Mouse (Mus musculus): Measurements from ENCODE around the gene Arhgef11. TPM values are rescaled to one million over a fixed set of nuclear protein-coding genes. Genes with fewer than 3 reads are reported as not detected.
"Not testable (repeated sequence)": the region's sequence is repeated elsewhere in the genome, so short reads cannot be mapped to it uniquely, and the experiment has no call there.

Gene Arhgef11
- 17.5 and 18.6 TPM in 2 replicates for polyA plus RNA-seq (2014; fragmentation: Nextera tagmentation; extraction: Ambion mirVana)

DNA sequence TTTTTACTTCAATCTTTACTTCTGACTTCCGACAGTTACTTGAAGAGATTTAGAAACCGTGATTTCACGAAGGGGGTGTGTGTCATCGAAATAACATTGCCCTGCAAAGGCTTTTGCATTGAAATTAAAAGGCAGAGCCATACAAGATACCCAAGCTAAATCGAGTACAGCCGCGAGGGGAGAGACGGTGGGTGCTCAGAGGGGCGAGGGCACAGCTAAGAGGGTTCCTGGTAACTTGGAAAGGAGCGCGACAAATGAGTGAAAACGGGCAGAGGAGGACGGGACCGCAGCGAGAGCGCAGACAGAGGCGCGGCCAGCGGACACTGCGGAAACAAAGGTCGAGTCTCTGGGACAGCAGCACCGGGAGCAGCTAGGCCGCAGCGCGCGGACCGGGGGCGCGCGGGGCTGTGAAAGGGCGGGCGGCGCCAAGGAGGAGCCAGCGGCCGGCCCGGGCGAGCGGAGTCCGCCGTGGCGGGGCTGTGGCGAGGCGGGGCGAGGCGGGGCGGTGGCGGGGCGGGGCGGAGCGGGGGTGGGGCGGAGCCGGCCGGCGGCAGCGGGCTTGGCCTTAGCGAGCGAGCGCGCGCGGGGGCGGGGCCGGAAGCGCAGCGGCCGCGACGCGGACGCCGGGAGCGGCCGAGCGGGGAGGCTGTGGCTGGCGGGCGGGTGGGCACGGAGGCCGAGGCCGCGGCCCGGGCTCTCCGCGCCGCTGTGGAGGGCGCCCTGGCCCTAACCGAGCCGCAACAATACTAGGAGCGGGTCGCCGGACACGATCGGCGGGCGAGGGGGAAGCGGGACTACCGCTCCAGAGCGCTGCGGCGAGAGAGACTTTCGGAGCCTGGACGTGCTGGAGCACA is at the start of gene Arhgef11:
Gene Arhgef11 (plus strand): TSS at position 603 of the 854 bp plus-strand sequence.
- H3K4me1 ChIP-seq (ENCODE audit: control insufficient read depth, insufficient read depth, low read length): peaks cover 21% of the 10 kb centered on the region
- H3K9ac ChIP-seq (replicated peaks; ENCODE audit: low read depth, low read length): peak within 1 kb of the TSS; percentile 85
- WGBS: under 1% methylated on average over 78 of the region's 101 CpGs
- H3K9me3 ChIP-seq (ENCODE audit: control insufficient read depth, low read depth, low read length): no peaks in the 10 kb centered on the region
- no peaks in the 10 kb centered on the region for H3K36me3 ChIP-seq (ENCODE audit: control insufficient read depth, insufficient read depth, low read length)
- H3K4me2 ChIP-seq (replicated peaks; ENCODE audit: low read depth, low read length): peak within 1 kb of the TSS; percentile 94
- H3K27ac ChIP-seq (ENCODE audit: low read length): peak within 1 kb of the TSS; percentile 86
- ATAC-seq (ENCODE audit: insufficient number of reproducible peaks, insufficient read depth, low FRiP score, low read depth): peak; percentile 92
- no peaks in the 10 kb centered on the region for H3K27me3 ChIP-seq (ENCODE audit: control insufficient read depth, insufficient read depth, low read length)
- H3K4me3 ChIP-seq (ENCODE audit: low read depth, low read length): peak within 1 kb of the TSS; percentile 72

DNA sequence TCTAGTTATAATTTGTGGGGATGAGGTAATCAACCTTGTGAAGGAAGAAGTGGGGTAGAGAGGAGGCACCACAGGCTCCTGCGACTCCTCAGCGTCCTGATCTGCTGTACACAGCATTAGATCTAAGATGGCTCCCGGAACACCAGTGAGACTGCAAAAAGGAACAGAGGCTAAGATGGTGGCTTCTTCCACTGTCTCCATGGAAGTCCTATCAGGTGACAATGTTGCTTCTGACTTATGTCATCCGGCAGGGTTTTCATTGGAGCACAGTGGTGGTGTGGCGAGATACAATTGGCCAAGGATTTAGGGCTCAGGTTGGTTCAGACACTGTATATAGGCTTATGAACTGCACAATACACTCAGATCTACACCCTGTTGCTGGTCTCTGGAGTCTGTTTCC is 48.7 kb upstream of the Arhgef11 start:
- Histone ChIP-seq H3K4me2 (replicated peaks; ENCODE audit: low read depth, low read length) (no peak overlapping the region), H3K9me3 (ENCODE audit: control insufficient read depth, low read depth, low read length) (no peaks in the 10 kb centered on the region), H3K9ac (replicated peaks; ENCODE audit: low read depth, low read length) (no peak overlapping the region), H3K36me3 (ENCODE audit: control insufficient read depth, insufficient read depth, low read length) (no peaks in the 10 kb centered on the region), H3K4me3 (ENCODE audit: low read depth, low read length) (no peak overlapping the region), H3K27me3 (ENCODE audit: control insufficient read depth, insufficient read depth, low read length) (no peaks in the 10 kb centered on the region), H3K4me1 (ENCODE audit: control insufficient read depth, insufficient read depth, low read length) (0 out of 2 replicates have a peak, but pooled peaks cover 2% of the 10 kb centered on the region), H3K27ac (ENCODE audit: low read length) (no peak overlapping the region)
- 91% methylated on average over 5 of the region's 5 CpGs for WGBS
- no peak for ATAC-seq (ENCODE audit: insufficient number of reproducible peaks, insufficient read depth, low FRiP score, low read depth)

DNA sequence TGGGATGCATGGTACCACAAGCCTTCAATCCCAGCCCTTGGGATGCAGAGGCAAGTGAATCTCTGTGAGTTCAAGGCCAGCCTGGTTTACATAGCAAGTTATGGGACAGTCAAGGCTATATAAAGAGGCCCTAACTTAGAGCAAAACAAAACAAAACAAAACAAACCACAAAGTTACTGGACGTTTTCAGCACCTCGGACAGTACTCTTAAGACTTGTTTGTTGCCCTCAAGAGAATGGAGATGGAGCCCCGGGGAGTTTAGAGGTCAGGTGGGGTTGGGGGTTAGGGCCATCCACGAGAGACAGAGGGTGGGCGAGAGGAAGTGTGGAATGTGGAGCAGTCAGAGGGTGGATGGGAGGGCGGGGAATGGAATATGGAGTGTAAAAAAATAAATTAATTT is 41.6 kb upstream of the Arhgef11 start:
- WGBS: 26% methylated on average over 6 of the region's 6 CpGs
- Histone ChIP-seq H3K9me3 (ENCODE audit: control insufficient read depth, low read depth, low read length) (no peaks in the 10 kb centered on the region), H3K36me3 (ENCODE audit: control insufficient read depth, insufficient read depth, low read length) (no peaks in the 10 kb centered on the region), H3K4me3 (ENCODE audit: low read depth, low read length) (no peak overlapping the region), H3K27me3 (ENCODE audit: control insufficient read depth, insufficient read depth, low read length) (no peaks in the 10 kb centered on the region), H3K4me1 (ENCODE audit: control insufficient read depth, insufficient read depth, low read length) (no peaks in the 10 kb centered on the region), H3K27ac (ENCODE audit: low read length) (no peak overlapping the region), H3K4me2 (replicated peaks; ENCODE audit: low read depth, low read length) (no peak overlapping the region), H3K9ac (replicated peaks; ENCODE audit: low read depth, low read length) (no peak overlapping the region)
- ATAC-seq (ENCODE audit: insufficient number of reproducible peaks, insufficient read depth, low FRiP score, low read depth): no peak

DNA sequence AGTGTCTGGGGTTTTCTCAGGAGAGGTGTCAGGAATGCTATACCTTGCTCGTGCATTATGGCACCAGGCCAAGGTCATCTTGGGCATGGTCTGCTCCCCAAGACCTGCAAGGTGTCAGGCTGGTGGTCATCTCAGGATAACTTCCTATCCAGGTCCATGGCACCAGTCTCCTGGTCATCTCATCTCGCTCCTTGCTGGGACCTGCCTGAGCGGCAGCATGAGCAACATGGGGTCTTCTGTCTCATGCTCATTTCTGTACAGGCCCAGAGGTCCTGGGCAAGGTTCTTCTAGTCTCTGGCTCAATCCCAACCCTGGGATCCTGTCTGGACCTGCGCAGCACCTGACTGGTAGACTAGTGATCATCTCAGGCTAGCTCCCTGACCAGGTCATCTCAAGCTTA is 35.1 kb upstream of the Arhgef11 start:
- H3K9me3 ChIP-seq (ENCODE audit: control insufficient read depth, low read depth, low read length): 0 out of 2 replicates have a peak, but pooled peaks cover 3% of the 10 kb centered on the region
- H3K36me3 ChIP-seq (ENCODE audit: control insufficient read depth, insufficient read depth, low read length): no peaks in the 10 kb centered on the region
- H3K4me2 ChIP-seq (replicated peaks; ENCODE audit: low read depth, low read length): no peak overlapping the region
- no peaks in the 10 kb centered on the region for H3K27me3 ChIP-seq (ENCODE audit: control insufficient read depth, insufficient read depth, low read length)
- ATAC-seq (ENCODE audit: insufficient number of reproducible peaks, insufficient read depth, low FRiP score, low read depth): no peak
- H3K27ac ChIP-seq (ENCODE audit: low read length): no peak overlapping the region
- no peaks in the 10 kb centered on the region for H3K4me1 ChIP-seq (ENCODE audit: control insufficient read depth, insufficient read depth, low read length)
- H3K4me3 ChIP-seq (ENCODE audit: low read depth, low read length): no peak overlapping the region
- H3K9ac ChIP-seq (replicated peaks; ENCODE audit: low read depth, low read length): no peak overlapping the region
- WGBS: 92% methylated on average over 4 of the region's 4 CpGs

DNA sequence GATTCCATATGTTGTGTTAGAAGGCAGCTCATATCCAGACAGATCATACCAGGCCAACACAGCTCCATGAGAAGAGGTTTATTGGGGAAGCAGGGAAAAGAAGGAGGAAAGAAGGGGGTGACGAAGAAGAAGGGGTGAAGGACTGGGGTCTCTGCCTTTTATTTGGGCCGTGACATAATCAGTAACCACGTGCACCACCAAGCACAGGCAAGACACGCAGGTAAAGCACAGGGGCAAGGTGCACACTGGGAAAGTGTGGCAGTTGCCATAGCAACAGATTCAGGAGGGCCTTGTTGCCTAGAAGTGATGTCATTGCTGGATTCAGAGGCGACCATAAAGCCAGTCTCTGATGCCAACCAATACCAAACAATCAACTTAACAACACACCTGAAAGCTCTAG is 23.6 kb upstream of the Arhgef11 start:
- Histone ChIP-seq H3K4me3 (ENCODE audit: low read depth, low read length) (no peak overlapping the region), H3K27me3 (ENCODE audit: control insufficient read depth, insufficient read depth, low read length) (no peaks in the 10 kb centered on the region), H3K9ac (replicated peaks; ENCODE audit: low read depth, low read length) (no peak overlapping the region), H3K9me3 (ENCODE audit: control insufficient read depth, low read depth, low read length) (no peaks in the 10 kb centered on the region), H3K4me2 (replicated peaks; ENCODE audit: low read depth, low read length) (no peak overlapping the region), H3K36me3 (ENCODE audit: control insufficient read depth, insufficient read depth, low read length) (no peaks in the 10 kb centered on the region), H3K4me1 (ENCODE audit: control insufficient read depth, insufficient read depth, low read length) (no peaks in the 10 kb centered on the region), H3K27ac (ENCODE audit: low read length) (no peak overlapping the region)
- no peak for ATAC-seq (ENCODE audit: insufficient number of reproducible peaks, insufficient read depth, low FRiP score, low read depth)
- WGBS: 68% methylated on average over 5 of the region's 5 CpGs

DNA sequence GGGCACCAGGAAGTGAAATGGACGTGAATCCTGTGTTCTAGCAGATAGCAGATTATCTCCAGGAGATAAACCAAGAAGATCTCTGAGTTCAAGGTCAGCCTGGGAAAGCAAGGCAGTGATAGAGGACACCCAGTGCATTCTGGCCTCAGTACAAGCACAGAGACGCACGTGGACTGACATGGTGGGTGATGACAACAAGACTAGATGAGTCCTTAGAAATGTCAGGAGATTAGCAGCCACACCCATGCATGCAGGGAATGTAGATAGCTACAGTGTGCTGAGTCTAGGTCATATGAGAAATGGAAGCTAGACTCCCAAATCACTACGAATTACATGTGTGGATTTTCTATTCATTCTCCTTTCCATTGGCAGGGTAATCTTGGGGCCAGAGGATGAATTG is 22.0 kb upstream of the Arhgef11 start:
- not testable (repeated sequence) for H3K4me3 ChIP-seq (ENCODE audit: low read depth, low read length); ATAC-seq (ENCODE audit: insufficient number of reproducible peaks, insufficient read depth, low FRiP score, low read depth); H3K4me2 ChIP-seq (replicated peaks; ENCODE audit: low read depth, low read length); H3K27me3 ChIP-seq (ENCODE audit: control insufficient read depth, insufficient read depth, low read length); H3K4me1 ChIP-seq (ENCODE audit: control insufficient read depth, insufficient read depth, low read length); H3K9me3 ChIP-seq (ENCODE audit: control insufficient read depth, low read depth, low read length); H3K36me3 ChIP-seq (ENCODE audit: control insufficient read depth, insufficient read depth, low read length); H3K27ac ChIP-seq (ENCODE audit: low read length); H3K9ac ChIP-seq (replicated peaks; ENCODE audit: low read depth, low read length)
- WGBS: 73% methylated on average over 4 of the region's 4 CpGs

DNA sequence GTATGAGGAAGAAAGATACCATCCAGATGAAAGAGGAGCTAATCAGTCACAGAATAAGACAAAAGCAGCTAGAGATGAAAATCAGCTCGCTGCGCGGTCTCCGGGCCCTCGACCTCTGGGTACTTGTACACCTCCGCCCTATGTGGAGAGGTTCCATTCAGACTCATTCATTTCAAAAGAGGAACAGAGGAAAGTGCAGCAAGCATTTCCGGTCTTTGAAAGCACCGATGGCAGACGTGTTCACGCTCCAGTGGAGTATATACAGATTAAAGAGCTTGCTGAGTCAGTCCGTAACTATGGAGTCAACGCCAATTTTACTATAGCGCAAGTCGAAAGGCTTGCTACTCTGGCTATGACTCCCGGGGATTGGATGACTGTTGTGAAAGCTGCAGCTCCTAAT is 16.3 kb upstream of the Arhgef11 start:
- H3K4me2 ChIP-seq (replicated peaks; ENCODE audit: low read depth, low read length); H3K27me3 ChIP-seq (ENCODE audit: control insufficient read depth, insufficient read depth, low read length); H3K27ac ChIP-seq (ENCODE audit: low read length); H3K36me3 ChIP-seq (ENCODE audit: control insufficient read depth, insufficient read depth, low read length); H3K9ac ChIP-seq (replicated peaks; ENCODE audit: low read depth, low read length); H3K4me1 ChIP-seq (ENCODE audit: control insufficient read depth, insufficient read depth, low read length); ATAC-seq (ENCODE audit: insufficient number of reproducible peaks, insufficient read depth, low FRiP score, low read depth); H3K9me3 ChIP-seq (ENCODE audit: control insufficient read depth, low read depth, low read length); H3K4me3 ChIP-seq (ENCODE audit: low read depth, low read length): not testable (repeated sequence)
- WGBS: 98% methylated on average over 15 of the region's 15 CpGs

DNA sequence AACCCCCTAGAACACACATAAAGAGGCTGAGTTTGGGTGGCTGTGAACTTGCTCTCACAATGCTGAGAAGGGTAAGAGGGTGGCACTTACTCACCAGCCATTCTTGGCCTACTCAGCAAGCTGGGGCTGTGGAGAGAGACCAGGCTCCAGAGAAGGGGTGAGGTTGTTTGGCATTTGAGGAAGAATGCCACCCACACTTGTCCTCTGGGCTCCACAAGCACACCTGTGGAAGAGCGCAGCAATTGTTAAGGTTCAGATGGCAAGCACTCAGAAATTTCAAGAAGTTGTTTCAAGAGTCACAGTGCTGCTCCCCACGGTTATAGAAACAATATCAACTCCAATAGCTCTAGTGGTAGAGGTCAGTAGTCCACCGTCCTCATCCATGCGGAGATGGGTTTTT is 1.0 kb upstream of the Arhgef11 start:
- Histone ChIP-seq H3K4me2 (replicated peaks; ENCODE audit: low read depth, low read length) (peak overlapping the region; percentile 62; the same call in 1 of the 2 replicates), H3K27me3 (ENCODE audit: control insufficient read depth, insufficient read depth, low read length) (no peaks in the 10 kb centered on the region), H3K9ac (replicated peaks; ENCODE audit: low read depth, low read length) (no peak overlapping the region), H3K9me3 (ENCODE audit: control insufficient read depth, low read depth, low read length) (no peaks in the 10 kb centered on the region), H3K36me3 (ENCODE audit: control insufficient read depth, insufficient read depth, low read length) (no peaks in the 10 kb centered on the region), H3K4me1 (ENCODE audit: control insufficient read depth, insufficient read depth, low read length) (peaks cover 21% of the 10 kb centered on the region), H3K27ac (ENCODE audit: low read length) (no peak overlapping the region), H3K4me3 (ENCODE audit: low read depth, low read length) (0 out of 2 replicates have a peak overlapping the region, but pooled peaks have one; percentile 72)
- 51% methylated on average over 4 of the region's 4 CpGs for WGBS
- ATAC-seq (ENCODE audit: insufficient number of reproducible peaks, insufficient read depth, low FRiP score, low read depth): no peak

DNA sequence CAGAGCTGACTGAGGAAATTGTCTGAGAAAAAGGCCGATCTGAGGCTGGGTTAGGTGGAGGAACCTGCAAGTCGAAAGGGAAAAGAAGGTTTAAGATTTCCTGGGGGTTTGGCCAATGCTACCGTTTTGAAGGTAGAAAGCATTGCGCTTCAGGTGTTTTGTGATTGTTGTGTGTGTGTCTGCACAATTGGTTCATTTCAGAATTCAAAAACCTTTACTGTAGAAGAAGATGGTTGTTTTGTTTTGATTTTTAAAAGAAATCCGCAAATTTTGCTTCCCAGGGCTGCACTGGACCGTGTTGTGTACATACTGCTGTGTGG is 412 bp downstream of the Arhgef11 start:
- no peaks in the 10 kb centered on the region for H3K36me3 ChIP-seq (ENCODE audit: control insufficient read depth, insufficient read depth, low read length)
- H3K9ac ChIP-seq (replicated peaks; ENCODE audit: low read depth, low read length): peak overlapping the region; percentile 85
- ATAC-seq (ENCODE audit: insufficient number of reproducible peaks, insufficient read depth, low FRiP score, low read depth): no peak
- H3K4me1 ChIP-seq (ENCODE audit: control insufficient read depth, insufficient read depth, low read length): peaks cover 21% of the 10 kb centered on the region
- H3K4me3 ChIP-seq (ENCODE audit: low read depth, low read length): peak overlapping the region; percentile 72
- peak overlapping the region; percentile 94 for H3K4me2 ChIP-seq (replicated peaks; ENCODE audit: low read depth, low read length)
- 1% methylated on average over 6 of the region's 6 CpGs for WGBS
- H3K27me3 ChIP-seq (ENCODE audit: control insufficient read depth, insufficient read depth, low read length): no peaks in the 10 kb centered on the region
- peak overlapping the region; percentile 86 for H3K27ac ChIP-seq (ENCODE audit: low read length)
- no peaks in the 10 kb centered on the region for H3K9me3 ChIP-seq (ENCODE audit: control insufficient read depth, low read depth, low read length)
